Mouse (Mus musculus) gastrocnemius, postnatal 25 days (tissue): Measurements from ENCODE around the gene Pdzd2. TPM values are rescaled to one million over a fixed set of nuclear protein-coding genes. Genes with fewer than 3 reads are reported as not detected.

ENCODE experiments used
- DNase-seq: peaks from one replicate; pipeline ENCODE4 v3.0.0; 2022
- total RNA-seq, 2 experiments: library from RNA; stranded (reverse); gene quantifications; 1 replicate in 1 of 2; 2 replicates in 1 of 2; pipeline ENCODE4 v1.2.3; 2021

Pdzd2 gene
- total RNA-seq, 2 experiments from 2014 or later = 18.9 to 19.3 TPM

DNA sequence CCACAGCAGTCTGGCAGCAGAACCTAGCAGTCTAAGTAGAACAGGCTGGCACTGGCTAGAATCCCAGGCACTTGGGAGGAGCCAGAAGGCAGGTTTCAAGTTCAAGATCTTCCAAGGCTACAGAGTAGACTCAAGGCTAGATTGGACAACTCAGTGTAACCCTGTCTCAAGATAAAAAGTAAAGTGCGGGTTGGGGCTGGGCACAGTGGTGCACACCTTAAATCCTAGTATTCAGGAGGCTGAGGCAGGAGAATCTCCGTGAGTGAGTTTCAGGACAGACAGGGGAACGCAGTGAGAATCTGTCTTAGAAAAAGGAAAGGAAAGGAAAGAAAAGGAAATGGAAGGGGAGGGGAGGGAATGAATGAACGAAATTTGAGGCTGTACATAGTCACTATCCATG lies 207.2 kb downstream of the Pdzd2 start:
- DNase-seq = no peak

GRCm38 (mm10) chr15:12522810-12523209 lies 216.9 kb downstream of the Pdzd2 start:
- DNase-seq = no peak

DNA sequence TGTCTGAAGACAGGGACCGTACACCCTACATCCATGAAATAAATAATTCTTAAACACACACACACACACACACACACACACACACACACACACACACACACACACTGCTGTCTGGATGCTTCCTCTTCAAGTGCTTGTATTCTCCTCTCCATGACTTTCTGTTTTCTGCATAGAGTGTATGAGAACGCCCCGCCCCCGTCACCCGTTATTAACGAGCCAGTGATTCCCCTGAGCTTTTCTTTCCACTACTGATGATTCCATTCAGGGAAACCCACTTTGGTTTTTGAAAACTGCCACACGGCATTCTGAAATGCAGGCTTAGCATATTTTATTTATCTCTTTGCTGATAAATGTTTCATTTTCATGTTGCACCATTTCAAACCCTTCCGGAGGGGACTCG lies 219.4 kb downstream of the Pdzd2 start:
- DNase-seq = no peak

GRCm38 (mm10) chr15:12518370-12518973 lies 221.3 kb downstream of the Pdzd2 start:
- no peak for DNase-seq

- DNase-seq = no peak
These were observed 222.4 kb downstream of the Pdzd2 start for GRCm38 (mm10) chr15:12517314-12517813.

- no peak for DNase-seq
These were observed 224.4 kb downstream of the Pdzd2 start for GRCm38 (mm10) chr15:12515272-12515844.

- peak; percentile 68 for DNase-seq
These were observed 226.2 kb downstream of the Pdzd2 start for GRCm38 (mm10) chr15:12513526-12513925.

DNA sequence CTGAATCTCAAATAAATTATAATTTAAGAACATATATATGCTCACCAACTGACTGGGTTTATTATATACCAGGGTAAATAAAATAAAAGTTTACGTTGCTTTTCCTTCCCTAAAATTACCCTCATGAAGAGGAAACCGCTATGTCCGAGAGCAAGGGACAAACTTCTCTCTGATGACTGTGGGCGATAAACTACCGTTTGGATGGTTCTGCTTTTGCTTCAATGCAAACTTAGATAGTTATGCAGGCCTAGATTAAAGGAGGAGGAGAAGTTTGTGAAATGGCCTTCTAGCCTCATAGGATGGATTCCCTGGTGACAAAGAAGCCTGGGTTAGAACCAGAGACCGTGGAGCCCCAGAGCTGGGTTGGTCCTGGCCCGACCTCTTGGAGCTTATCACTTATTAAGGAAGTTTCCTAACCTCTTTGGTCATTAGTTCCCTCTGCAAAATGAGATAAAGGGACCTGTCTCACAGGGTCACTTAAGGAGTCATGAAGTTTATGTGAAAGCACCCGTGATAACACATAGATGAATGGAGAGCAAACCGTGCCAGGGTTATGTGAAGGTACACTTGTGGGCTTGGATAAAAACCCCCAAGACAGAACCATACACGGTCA lies 230.9 kb downstream of the Pdzd2 start:
- DNase-seq = no peak

GRCm38 (mm10) chr15:12507523-12507922 lies 232.2 kb downstream of the Pdzd2 start:
- DNase-seq = no peak

DNA sequence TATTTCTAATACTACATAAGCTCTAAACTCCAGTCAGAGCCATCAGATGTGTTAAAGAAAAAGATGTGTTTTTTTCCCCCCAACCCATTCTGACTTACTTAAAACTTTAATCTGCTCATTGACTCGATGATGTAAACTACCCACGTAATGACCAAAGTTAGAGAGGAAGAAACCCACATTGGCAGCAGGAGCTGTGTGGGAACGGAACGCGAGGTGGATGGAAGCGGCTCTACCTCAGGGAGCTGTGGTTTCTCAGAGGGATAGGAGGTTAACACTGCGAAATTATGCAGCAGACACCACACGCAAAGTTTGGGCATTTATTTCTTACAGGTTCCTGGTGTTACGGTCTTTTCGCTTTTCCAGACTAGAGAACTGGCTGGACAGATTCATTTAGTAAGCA lies 233.2 kb downstream of the Pdzd2 start:
- no peak for DNase-seq

DNA sequence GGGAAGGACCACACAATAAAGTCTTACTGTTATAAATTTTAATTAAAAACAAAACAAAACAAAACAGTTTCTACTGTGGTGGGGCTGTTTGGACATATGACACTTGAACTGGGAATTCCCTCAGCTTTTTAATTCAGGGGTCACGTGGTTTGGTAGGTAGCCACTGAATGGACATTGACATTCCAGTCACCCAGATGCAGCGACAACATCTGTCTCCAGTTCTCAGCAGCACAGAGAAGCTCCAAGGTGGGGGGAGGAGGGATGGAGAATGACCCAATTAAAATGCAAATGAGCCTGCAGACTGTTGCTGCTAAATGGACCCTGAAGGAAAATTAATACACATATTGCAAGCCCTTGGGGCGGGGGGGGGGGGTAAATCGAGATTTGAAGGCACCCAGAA lies 233.6 kb downstream of the Pdzd2 start:
- DNase-seq = no peak

GRCm38 (mm10) chr15:12505556-12505955 lies 234.2 kb downstream of the Pdzd2 start:
- no peak for DNase-seq

GRCm38 (mm10) chr15:12503907-12504306 lies 235.8 kb downstream of the Pdzd2 start:
- DNase-seq = no peak

DNA sequence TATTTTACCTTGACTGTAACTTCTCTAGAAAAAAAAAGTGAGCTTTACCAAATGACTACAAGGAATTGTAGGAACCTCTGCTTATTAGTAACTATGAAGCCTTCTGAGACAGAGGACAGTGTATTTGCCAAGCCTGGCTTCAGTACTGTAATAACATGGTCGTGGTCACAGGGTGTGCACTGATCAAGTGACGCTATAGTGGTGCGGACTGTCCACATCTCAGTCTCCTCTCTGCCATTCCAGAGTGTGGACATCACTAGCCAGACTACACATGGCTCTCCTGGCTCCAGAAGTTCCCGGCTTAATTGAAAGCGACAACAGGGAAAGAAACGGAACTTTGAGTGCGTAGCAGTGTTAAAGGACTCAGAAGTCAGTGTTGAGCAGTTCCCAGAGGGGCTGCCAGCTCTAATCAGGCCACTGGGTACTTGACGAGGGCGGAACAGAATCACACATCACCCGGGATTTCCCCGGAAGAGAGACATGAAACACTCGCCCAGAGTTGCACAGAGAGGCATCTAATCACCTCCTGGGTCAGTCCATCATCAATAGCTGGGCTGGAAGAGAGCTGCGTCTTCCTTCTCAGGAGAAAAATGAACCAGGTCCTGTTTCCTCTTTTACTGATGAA lies 237.7 kb downstream of the Pdzd2 start:
- DNase-seq = no peak

DNA sequence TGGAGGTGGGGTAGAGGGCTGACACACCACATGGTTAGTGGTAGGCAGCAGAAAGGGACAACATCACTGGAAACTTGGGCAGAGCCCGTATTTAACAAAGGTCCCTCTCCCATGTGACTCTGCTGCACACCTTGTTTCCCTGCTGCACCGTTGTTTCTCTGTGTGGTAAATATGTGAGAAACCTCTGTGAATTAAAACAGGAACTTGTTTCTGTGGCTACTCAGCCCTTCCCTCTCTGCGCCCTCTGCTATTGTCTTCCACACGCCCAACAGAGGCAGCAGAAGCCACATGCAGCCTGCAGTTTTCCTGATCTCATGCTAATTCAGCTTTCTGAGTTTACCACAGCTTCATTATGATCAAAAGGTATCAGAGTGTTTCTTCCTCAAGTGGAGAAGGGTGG lies 239.1 kb downstream of the Pdzd2 start:
- DNase-seq = no peak

DNA sequence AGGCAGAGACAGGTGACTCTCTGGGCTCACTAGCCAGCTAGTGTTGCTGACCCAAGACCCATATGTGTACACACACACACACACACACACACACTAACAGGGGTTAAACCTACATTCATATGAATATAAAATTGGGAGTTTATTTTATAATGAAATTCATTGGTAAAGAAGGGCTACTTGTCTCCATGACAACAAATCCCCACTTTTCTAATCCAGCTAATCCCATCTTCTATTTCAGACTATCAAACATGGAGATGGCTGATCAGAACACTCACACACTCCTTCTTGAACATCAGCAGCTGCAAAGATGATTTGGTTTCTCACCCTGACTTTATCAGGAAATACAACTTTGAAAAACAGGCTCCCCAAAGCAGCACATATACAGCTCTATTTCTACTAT lies 245.6 kb downstream of the Pdzd2 start:
- no peak for DNase-seq

DNA sequence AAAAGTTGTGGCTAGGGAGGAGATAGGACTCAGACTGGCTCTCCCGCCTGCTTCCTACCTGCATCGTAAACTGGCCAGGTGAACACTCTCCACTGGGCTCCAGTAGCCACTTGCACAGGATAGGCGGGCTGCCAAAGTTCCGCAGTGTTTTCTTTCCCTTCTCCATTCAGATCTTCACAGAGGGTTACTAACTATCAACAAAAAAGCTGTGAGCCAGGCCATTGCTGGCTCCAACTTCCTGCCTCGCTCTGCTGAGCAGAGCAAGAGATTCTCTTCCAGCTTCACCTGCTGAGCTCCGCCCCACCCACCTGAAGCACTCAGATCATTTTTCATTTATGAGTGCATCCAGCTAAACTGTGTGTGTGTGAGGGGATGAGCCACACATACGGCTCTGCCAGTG lies 246.5 kb downstream of the Pdzd2 start:
- DNase-seq = no peak

GRCm38 (mm10) chr15:12490969-12491368 lies 248.8 kb downstream of the Pdzd2 start:
- DNase-seq = peak; percentile 55

DNA sequence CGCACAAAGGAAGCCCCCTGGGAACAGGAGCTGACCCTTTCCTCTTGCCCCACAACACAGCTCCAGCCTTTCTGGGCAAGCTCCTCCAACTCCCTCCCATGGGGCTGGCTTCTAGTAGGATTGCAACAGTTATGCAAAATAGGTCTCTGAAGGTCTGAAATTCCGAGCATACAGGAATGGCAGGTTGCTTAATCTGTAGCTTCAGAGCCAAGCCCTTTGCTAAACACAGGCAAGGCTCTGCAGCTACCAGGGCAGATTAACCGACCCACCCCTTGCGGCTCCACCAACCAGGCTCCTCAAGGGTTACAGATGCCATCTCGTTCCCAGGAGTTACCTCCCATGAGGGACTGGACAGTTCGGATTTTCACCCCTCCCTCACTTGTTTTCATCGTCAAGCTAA lies 249.2 kb downstream of the Pdzd2 start:
- DNase-seq = peak; percentile 40

DNA sequence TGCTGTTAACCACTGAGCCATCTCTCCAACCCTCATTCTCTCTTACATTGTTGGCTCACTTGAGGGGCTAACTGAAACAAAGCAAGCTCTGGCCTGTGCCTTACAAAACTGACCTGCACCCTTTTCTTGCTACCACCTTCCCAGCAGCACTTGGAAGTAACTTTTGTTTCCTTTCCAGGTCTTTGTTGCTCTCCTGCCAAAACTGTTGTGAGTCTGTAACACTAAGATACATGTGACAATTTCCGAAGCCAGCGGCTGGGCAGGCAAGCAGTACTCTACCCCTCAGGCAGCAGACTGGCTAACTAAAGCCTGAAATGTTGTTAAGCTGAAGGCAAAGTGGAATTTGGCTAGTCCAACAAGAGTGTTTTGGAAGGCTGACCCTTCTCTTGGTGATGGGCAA lies 251.4 kb downstream of the Pdzd2 start:
- no peak for DNase-seq

GRCm38 (mm10) chr15:12481261-12481660 lies 258.5 kb downstream of the Pdzd2 start:
- DNase-seq = no peak

- DNase-seq = no peak
These were observed 259.4 kb downstream of the Pdzd2 start for GRCm38 (mm10) chr15:12480369-12480768.

GRCm38 (mm10) chr15:12479326-12479725 lies 260.4 kb downstream of the Pdzd2 start:
- no peak for DNase-seq
